Mouse (Mus musculus): ENCODE results near the gene Foxs1.

The Foxs1 gene

DNA sequence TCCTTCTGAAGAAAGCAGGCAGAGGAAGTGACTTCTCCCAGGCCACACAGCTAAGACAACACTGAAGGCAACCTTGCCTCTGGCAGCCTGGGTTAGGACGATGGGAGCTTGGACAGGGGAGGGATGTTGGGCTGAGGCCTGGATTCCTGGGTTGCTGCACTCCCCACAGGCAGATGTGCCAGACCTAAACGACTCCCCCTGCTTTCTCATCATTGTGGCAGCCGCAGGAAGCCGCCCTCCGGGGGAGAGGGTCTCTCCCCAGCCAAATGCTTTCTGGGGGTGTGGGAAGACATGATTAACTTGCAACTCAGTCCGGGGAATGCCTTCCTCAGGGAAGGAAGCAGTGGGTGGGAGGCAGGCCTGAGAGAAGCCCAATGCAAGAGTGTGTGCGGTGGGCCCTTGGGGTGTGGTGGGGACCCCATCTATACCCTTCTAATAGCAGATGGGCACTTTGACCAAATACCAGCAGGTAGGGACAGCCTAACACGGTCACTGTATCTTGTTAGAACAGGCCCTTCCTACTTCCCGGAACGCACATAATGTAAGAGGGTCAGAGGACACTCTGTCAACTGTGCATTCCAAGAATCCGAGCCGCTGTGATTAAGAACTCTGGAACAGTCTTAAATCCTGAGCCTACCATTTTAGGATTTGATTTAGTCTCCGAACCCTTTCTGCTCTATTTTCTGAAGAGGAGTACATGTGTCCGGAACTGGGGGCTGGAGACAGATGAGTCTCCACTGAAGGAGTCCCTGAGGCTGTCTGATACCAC, 4.6 kb downstream of the Foxs1 start:
- DNase-seq: no peak

DNA sequence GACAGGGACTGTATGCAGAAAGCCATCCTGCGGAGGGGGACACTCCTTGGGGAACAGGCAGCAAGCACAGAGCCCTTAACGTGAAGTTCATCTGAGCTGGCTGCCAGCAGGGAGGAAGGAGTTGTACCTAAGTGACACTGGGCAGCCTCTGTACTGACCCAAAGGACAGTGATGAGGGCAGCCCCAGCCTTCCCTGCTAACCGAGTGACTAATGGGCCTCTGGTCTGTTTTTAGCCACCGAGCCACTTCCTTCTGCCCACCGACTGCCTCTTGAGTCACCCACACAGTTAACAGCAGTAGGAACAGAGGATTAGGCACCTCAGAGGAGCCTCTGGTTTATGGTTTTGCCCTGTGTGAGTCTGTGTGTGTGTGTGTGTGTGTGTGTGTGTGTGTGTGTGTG, 5.6 kb downstream of the Foxs1 start:
- no peak for DNase-seq

DNA sequence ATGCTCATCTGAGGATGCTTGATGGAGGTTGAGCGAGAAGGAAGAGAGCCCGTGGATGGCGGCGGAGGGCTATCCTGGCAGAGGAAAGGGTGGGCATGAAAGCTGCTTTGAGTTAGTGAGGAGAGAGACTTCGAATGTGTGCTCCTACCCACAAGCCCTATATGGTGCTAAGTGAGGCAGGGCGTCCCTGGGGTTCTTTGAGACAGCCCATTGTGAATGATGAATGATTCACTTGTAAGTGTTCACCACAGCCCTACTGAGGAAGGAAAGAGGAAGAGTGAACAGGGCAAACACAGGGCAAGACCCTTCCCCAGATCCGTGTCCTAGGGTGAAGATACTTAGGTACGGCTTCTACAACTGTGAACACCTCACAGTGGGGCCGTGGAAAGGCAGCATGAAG, 6.1 kb downstream of the Foxs1 start:
- DNase-seq: no peak

DNA sequence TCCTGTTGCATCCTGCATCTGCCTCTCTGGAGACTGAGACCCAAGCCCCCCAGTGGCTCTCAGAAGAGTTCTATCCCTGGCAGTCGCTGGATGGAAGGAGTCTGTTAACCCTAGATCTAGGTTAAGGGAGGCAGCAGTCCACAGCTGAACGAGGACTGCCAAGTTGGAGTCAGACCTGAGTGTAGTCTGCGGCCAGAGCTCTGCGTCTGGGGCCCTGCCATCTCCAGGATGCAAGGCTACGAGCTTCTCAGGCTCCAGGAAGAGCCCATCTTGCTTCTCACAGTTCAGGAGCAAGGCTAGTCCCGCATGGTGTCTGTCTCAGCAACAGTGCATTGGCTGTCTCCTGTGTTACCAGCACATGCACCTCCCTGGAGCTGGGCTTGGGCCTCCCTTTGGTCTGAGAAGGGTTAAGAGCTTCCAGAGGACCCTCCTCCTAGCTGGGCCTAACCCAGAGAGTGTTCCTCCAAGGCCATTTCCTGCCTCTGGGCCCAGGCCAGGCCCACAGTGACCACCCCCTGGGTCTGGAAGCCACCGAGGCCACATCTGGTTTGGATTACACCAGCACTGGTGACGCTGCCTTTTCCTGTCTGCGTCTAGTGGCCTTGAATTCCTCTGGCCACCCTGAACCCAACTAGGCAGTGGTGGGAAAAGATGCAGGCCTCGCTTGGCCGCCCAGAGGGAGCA, 7.7 kb downstream of the Foxs1 start:
- DNase-seq: no peak

DNA sequence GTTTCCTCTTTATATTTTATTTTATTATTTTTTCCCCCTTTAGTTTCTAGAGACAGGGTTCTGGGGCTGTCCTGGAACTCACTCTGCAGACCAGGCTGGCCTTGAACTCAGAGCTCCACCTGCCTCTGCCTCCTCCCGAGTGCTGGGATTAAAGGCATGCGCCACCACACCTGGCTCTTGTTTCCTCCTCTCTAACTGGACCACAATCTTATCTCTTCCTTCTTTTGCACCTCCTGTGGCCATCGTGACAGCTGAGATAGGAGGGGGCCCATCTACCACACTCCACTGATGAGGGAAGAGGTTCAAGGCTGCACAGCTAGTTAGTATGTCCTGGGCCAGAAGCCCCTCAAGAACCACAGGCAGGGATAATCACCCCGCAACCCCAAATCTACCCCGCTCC, 8.5 kb downstream of the Foxs1 start:
- no peak for DNase-seq

DNA sequence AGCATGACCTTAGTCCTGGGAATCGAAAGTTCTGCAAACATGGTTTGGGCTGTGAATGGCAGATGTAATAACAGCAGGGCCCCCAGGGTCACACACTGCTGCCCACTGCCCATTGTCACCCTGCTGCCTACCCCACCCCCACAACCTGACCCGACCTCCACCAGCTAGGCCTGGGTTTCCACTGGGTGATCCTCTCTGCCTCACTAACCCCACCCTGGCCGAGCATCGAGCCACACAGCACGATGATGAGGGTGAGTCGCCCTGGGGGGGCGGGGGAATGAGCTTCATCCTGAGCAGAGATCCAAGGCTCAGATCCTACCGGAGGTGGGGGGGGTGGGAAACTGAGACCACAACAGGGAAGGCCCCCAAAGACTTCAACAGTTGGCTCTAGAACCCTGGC, 8.9 kb downstream of the Foxs1 start:
- no peak for DNase-seq

DNA sequence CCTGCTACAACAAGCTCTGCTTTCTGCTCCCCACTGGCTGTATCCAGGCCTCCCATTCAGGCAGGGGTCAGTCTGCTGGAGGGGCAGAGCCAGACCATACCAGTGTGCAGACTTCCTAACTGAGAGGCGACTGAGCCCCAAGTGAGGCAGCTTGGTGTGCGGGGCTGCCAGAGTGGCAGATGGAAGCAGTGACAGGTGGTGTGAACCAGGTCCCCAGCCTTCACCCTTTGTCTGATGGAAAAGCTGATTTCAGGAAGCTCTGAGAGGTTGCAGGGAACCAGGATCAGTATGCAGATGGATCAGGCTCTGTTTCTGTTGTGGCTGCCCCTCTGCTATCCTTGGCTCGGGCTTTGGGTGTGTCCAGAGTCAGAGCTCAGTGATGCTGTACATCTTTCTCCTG, 9.4 kb downstream of the Foxs1 start:
- DNase-seq: no peak

DNA sequence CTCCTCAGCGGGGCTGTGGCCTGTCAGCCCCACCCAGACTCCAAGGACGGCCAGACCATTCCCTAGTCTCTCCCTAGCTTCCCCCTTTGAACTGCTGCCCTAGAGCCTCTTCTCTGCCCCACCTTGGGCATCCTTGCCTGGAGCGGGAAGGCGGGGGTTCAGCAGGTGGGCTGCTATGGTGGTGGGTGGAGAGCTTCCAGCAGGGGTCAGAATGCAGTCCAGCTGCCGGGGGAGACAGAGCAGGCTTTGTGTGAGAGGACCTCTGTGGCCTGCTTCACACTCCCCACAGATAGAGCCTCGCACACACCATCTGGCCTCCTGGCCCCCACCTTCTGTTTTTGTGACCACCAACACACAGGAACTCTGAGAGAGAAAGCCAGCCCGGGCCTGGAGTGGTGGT, 10.6 kb downstream of the Foxs1 start:
- DNase-seq: no peak

DNA sequence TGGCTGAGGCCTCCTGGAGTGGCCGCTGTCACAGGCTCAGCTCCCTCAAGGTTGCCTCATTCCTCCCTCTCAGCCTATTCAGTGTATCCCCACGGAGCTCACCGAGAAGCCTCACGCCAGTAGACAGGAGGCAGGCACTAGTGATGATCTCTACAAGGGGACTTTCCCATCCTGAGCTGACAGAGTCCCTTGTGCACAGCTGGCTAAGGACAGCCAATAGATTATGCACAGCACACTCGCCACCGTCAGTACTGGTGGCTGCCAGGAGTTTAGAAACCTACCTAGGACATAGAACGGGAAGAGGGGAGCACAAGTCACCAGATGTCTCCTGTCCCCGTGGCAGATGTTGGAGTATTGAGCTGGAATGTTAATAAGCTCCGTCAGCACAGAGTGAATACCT, 15.3 kb downstream of the Foxs1 start:
- no peak for DNase-seq

DNA sequence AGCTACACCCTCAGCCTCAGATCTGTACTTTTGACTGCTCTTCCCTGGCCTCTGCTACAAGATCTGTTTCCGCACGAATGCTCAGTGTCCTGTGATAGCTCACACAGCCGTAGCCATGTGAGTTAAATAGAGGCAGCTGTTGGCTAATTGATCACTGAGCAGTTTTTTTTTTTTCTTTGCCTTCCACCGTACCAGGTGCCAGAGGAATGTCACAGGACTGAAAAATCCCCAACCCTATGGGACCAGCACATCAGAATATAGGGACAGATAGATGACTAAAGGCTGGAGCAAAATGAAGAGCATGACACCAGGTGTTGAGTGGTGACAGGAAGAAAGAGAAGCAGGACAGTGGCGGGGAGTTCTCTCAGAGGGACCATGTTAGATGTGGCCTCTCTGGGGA, 16.9 kb downstream of the Foxs1 start:
- DNase-seq: no peak

DNA sequence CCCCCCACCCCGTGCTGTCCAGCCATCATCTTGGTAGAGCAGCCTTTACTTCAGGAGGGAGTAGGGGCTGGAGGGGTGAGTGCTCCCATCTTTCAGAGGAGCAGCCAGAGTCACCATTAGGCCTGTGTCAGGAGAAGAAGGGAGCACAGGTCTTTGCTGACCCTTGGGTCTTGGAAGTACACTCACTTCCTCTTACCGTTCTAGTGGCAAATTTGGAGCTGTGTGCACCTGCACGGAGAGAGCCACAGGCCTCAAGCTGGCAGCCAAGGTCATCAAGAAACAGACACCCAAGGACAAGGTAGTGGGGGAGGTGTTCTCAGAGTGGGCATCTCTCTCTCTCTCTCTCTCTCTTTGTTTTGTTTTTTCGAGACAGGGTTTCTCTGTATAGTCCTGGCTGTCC, 17.6 kb downstream of the Foxs1 start:
- no peak for DNase-seq

DNA sequence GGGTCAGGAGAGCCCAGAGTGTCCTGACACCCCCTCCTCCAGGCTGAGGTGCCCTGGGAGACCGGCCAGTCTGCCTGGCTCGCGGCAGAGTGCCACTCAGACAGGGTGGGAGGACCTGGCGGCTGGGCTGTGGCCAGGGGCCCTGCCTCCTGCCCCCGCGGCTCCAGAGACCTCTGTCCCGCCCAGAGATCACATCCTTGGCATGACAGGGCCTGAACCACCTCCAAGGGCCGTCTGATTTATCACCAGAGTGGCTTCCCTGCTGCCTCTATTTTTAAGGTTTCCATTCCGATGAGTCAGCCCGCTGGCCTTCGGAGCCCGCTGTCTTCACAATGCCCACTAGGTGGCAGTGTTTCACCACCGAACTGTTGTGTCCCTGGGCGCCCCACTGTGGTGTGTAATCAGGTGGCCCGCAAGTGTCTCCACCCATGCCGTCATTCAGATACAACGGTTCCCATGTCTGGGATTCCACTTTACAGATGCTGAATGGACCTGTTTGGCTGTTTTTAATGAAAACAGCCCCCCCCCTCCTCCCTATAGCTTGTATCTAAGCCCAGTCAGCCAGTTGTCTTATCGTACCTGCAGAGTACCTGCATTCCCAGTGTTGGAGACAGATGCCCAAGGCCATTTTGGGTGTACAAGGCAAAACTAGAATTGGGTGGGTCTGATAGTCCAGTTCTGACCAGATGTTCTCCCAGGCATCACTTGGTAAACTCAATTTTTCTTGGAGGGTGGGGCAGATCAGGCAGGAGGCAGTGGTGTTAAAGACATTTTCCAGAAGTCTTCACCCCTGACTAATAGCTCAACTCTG, 18.5 kb downstream of the Foxs1 start:
- peak; percentile 43 to 56 for DNase-seq

DNA sequence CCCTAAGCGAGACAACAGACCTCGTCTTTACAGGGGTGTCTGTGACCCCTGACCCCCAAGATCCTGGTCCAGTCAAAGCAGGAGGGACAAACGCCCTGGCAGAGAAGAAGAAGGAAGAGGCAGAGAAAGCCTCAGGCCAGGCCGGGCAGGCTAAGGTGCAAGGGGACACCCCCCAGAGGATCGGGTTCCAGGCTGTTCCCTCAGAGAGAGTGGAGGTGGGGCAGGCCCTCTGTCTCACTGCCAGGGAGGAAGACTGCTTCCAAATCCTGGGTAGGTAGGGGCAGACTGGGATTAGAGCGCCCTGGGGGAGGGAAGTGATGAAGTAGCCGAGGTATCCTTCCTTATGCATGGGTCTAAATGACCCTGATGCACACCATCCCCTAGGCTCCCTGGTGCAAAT, 19.5 kb downstream of the Foxs1 start:
- DNase-seq: no peak

DNA sequence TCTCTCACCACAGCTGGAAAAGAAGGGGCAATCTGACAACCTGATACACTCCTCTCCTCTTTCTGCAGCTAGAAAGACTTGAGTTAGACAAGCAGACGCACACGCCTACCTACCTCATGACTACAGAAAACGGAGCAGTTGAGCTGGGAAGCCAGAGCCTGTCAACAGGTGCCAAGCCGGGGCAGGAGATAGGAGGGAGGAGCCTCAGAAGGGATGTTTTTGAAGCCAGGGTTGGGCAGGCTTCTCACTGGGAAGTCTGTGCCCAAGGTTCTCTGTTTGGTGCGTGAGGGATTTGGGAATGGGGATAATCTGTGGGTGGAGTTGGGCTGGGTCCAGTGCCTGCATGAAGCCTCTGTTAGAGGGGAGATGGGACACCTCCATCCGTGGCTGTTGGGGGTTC, 21.6 kb downstream of the Foxs1 start:
- no peak for DNase-seq

DNA sequence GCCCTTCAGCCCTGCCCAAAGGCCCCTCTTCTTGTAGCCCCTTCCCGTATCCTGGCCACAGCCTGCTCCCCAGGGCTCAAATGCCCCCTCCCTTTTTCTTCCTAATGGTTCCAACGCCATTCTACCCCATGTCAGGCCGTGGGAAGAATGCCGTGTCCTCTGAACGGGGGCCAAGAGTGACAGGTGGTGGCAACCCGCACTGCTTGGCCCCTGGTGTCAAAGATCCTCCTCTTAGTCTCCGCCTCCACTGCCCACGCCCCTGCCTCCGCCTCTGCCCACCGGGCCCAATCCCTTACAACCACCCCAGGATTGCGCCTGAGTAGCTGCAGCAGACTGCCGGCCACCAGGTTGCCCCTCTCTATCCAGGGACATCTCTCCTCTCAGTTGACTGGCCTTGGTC, 22.0 kb downstream of the Foxs1 start, which contains the start of gene Mylk2:
Mylk2 (plus strand) TSS at position 322 of the 400 bp plus-strand sequence.
- no peak for DNase-seq

DNA sequence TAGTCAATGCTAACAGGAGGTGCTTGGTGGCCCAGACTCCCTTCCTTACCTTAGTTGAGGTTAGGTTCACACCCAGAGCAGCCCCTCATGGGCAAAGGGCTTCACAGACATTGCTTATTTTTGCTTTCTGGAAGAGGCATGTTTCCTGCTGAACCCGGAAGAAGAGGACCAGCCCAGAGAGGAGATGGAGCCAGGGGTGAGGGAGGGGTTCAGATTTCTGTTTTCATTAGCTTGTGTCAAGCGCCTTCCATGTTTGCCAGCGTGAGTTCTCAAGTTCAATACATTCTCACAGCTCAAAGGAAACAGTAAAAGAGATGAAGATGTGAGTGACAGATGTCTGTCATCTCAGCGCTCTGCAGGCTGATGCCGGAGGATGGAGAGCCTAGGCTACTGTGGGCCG, 23.2 kb downstream of the Foxs1 start:
- no peak for DNase-seq

DNA sequence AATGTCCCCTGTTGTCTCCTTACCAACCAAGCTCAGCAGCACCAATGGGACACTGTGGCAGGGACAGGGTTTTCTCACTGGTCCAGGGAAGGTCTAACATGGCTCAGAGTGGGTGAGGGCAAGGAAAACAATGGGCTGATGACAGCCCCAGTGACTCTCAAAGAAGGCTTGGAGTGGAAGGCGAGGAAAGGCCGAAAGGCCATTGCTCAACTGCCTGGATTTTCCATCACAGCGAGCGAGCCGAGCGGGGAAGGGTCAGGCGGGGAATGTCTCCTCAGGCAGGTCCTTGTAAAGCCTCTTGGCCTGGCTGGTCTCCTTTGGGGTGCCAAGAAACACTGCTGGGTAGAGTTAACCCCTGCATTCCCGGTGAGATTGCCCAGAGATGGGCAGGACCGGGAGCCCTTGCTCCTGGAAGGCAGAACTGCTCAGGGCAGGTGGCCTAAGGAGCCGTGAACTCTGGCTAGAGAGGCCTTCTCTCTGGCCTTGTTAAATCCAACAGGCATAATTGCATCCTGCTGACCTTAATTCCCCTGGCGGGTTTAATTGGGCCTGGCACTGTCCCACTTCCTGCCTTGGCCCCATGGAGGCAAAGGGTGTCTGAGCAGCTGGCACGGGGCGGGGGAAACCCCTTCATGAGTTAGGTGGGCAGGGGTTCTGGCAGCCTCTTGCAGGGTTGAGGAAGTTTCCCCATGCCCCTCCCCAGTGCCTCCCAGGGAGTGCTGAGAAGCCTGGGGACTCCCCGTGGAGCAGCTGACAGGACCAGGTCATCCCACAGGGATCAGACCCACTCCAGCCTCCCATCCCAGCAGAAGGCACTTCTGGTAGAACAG, 25.7 kb downstream of the Foxs1 start:
- DNase-seq: no peak

DNA sequence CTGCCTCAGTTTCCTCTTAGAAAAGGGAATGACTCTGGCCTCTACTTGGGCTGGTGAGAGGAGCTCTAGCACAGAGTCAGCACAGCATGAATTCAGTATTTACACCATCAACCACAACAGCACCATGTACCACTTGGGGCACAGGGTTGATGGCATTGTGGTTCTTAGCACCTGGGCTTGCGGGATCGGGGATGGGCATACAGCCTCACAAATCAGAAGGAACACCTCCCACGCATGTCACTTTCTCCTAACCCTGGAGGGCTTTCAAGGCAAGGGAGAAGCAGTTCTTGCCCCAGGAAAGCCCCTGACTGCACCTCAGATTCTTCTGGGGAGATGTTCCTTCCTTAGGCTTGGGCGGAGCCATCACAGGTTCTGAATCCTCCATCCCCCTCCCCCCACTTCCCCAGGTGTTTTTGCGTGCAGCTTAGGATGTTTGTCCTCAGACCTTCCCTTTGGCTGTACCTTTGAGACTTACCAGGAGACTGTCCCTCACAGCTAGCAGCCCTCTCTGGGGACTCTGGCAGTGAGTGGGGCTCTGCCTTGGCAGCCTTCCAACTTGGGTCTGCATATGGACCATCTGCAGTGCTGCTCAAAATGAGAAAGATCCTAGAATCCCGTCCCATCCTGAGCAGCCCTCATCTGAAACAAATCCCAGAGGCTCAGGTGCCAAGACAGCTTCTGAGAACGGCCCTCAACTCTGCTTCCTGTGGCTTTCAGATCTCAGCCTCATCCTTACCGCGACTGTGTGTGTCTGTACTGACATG, 26.6 kb downstream of the Foxs1 start:
- DNase-seq: no peak

DNA sequence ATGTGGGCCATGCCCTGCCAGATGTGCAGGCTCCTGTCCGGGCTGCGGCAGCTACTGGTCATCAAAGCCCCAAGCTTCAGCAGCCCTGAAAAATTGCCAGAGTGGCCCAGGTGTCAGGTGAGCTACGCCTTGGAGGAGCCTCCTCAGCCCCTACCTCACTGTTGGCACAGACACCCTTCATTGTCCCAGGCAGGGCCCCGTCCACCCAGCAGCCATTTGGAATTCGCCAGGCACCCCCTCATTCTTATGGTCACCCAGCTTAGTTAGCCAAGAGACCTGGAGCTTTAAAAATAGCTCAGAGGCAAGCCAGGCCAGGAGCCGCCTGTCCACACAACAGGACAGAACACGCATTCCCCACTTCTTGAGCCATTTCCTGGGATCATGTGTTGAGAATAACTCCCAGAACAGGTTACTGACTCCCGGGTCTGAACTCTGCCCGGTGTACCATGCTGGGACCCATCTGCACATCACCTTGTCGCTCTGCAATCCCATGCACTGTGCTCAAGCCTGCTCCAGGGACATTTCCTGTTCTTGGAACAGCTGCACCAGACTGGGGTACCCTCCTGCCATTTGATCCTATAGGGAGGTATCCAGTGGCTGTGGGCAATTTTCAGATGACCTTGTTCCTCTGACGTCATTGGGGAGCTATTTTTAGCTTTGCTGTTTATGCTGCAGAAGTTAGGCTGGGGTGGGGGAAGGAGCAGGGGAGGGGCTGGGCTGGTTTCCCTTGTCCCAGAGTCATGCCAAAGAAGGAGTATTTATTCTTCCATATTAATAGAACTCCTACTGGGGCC, 27.8 kb downstream of the Foxs1 start:
- DNase-seq: no peak

DNA sequence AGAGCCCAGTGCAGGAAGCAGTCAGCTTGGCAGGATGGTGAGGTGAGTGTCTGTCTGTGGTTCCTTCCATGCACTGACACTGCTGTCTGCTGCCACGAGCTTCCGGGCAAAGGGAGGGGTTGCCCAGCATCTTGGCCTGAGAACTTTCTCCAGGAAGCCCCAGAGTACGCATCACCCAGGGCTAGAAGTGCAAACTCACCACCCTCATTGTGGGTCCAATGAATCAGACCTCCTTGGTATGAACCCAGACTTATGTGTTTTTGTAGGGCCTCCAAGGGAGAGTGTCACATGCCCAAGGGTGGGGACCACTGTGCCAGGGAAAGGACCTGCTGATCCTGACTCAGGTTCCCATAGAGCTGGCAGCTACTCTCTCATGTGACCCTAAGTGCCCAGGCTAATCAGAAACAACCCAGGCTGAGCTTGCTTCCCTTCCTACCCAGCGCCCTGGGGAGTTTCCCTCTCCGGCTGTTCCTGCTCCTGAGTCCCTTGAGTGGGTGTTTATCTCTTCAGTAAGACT, 28.8 kb downstream of the Foxs1 start:
- DNase-seq: no peak

DNA sequence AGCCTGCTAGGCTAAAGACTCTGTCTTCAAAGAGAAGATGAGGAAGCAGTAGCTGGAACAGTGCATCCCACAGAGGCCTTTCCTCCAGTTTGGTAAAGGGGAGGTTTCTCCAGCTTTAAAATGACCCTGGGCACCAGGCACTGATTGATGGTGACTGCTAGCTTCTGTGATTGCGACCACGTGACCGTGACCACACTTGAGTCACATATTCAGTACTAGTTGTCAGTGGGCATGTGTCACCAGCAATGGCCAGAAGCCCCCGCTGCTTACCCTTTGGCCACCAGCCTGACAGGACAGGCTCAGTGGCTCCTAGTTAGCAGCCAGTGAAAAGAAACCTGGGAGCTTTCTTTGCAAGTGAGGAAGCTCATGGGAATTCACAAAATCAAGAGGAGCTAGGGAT, 29.4 kb downstream of the Foxs1 start:
- no peak for DNase-seq
